Mouse (Mus musculus) brain, adult 2 months (tissue): ENCODE measurements around the gene Cpm.
A peak's percentile ranks its signal among the peaks of the same experiment; 100 is the strongest.
"Not testable (repeated sequence)": the region's sequence is repeated elsewhere in the genome, so short reads cannot be mapped to it uniquely, and the experiment has no call there.

ENCODE experiments used
- DNase-seq: peaks from one replicate; pipeline ENCODE4 v3.0.0; 2011; ENCODE audit warnings: low read depth, low spot score

Cpm gene

DNA sequence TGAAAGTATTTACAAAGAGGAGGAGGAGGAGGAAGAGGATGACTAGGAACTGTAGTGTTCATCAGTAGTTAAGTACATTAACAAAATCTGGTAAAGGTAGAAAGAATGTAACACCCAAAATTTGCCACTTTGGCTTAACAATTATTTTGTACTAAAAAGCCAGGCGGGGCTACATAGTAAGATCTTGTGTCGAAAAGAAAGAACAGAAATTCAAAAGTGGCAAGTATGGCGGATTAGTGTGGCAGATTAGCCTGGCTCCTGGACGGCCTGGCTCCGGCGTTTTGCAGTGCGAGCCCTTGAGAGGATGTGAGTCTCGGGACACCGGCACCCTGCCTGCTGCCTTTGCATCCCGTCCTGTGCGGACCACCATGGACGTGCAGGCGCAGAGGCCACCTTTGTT is 35.4 kb upstream of the Cpm start:
- no peak for DNase-seq

DNA sequence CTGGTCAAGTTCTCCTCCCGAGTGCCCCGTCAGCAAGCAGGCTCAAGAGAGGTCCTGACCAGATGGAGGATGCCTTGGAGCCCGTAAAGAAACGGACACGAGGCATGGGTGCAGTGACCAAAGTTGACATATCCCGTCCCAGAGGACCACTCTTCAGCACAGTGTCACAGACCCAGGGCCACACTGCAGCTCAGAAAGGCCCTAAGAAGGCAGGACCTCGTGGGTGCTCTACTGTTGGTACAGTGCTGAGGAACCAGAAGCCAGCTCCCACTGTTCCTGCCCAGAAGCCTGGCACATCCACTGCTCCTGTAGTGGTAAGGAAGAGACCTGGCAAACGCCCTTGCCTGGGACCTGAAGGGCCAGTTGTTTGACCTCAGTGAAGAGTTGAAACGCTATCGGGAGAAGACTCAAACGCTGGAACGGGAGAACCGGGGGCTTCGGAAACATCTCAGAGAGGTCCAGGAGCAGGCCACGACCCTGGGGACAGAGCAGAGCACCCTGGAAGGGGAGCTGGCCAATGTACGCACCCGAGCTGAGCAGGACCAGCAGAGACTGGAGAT is 34.9 kb upstream of the Cpm start:
- DNase-seq: no peak

DNA sequence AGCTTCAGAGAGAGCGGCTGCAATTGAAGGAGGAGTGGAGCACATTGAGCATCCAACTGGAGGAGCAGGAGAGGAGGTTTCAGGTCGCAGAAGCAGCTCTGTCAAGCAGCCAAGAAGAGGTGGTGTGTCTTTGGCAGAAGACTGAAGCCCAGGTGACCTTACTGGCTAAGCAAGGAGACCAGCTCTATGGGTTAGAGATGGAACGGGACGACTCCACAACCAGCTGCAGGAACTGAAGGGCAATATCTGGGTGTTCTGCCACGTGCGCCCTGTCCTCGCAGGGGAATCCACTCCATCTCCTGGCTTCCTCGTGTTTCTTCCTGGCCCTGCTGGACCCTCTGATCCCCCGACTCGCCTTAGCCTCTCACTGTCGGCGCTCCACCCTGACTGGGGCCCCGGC is 34.4 kb upstream of the Cpm start:
- no peak for DNase-seq

DNA sequence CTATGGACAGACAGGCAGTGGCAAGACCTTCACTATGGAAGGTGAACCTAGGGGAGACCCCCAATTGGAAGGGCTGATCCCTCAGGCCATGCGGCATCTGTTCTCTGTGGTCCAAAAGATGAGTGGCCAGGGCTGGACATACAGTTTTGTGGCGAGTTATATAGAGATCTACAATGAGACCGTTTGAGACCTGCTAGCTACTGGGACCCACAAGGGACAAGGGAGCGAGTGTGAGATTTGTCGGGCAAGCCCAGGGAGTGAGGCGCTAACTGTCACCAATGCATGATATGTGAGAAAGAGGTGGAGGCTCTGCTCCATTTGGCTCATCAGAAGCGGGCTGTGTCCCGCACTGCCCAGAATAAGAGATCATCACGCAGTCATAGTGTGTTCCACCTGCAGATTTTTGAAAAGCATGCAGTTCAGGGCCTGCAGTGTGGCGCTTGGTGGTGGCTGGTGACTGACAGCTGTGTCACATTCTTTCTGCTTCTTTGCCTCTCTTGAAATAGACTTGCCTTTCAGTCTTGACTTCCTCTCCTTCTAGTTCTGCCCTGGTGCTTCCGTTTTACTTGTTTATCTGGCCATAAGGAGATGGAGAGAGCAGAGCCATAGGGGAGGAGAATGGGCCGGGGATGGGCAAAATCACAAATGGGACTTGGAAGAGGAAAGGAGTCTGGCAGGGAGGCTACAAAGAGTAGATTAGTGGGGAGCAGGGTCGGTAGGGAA is 33.7 kb upstream of the Cpm start:
- DNase-seq: no peak

DNA sequence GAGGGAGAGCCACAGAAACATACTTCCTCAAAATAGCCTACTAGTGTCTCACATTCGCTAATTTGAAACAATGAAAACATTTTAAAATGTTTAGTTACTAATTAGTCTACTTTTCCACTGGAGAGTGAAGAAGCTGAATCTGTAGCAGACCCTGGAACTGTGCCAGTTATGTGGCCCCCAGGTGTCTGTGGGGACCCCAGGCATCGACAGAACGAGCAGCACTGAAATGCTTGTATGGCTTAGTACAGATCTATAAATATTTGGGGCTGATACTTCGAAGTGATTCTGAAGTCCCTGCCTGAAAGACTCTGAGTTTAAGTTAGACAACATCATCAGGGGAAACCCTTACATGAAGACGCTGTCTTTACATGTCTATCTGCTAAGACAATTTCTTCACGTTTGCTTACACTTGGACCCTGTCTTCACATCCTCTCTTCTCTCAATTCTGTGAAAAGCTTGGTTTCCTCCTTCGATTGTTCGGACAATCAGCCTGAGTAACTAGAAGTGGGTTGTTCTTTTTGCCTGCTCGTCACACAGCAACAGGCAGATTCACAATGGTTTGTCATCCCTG is 33.0 kb upstream of the Cpm start:
- no peak for DNase-seq

DNA sequence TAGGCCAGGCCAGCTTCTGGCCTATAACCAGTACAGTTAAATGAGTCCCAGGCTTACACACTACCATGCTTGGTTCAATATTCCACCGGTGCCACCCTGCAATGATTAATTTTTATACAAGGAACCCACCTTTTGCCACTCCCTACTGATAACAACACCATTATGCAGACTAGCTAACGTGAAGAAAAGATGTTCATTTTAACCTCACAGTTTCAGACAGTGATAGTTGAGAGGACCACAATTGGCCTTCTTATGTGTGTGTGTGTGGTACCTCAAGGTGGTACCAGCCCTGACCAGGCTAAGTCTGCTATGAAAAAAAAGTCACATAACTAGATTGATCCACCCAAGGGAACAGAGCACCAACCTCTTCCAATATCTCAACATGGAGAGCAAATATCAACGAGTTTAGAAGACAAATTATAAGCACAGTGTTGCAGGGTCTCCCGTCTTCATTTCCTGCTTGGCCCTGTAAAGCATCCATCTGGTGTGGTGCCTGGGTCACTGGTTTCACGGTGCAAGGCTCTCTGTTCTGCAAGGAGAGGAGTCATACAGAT is 32.5 kb upstream of the Cpm start:
- DNase-seq: no peak

DNA sequence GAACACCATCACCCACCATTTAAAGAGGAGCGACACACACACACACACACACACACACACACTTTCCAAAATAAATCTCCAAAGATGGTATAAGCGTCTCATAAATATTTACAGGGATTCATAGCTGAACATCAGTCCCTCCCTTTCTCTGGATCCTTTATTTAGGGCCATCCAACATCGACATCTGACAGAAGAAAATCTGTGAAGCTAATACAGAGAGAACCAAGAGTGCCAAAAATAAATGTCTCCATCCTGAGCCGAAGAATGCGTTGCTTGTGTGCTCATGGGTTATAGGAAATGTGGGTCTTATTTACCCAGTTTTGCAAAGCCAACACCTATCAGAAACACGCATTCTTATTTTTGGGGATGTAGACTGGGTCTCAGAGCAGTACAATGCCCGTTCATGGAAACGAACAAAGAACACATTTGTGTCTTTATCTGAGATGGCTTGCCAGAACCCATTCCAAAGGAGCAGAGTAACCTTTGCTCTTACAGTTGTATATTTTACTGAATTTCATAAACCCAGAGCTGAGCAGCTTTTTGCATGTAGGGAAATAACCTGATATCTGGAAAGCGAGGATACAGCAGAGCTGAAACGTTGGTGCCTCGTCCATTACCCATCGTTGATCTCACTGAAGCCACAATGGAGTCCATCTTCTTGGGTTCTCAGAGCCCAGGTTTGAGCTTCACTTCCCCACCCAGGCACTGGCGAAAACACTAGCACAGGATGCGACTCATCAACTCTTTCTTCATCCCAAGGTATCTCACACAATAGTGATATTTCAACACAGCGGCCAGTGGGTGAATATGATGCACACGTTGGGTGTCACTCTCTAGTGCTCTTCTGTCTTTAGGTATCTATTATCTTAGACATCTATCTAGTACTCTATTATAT is 31.7 kb upstream of the Cpm start:
- not testable (repeated sequence) for DNase-seq

DNA sequence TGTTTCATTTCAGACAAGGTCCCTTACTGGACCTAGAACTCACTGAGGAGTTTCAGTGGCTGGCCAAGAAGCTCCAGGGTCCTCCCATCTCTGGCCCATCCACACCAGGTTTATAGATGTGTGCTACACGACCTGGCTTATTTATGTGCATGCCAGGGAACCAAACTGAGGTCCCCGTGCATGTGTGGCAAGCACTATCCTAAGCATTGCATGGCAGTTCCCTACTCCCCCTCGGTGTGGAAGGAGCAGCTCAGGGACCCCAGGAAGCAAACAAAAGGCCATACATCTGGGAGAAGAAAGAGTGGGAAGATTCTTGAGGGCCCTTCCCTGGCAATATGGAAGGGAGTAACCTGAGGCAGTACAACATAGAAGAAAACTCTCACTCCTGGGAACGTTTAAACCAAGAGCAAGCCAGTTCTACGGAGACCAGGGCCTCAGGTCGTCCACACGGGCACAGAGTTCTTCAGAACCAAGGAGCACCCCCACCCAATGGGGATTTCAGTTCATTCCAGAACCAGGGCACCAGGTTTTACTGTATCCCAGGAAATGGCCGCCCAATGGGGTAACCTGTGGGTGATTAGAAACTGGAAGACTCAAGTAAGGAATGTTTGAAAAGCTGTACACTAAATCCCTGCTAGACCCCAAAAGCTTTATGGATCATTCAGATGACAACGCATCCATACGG is 30.9 kb upstream of the Cpm start:
- no peak for DNase-seq

DNA sequence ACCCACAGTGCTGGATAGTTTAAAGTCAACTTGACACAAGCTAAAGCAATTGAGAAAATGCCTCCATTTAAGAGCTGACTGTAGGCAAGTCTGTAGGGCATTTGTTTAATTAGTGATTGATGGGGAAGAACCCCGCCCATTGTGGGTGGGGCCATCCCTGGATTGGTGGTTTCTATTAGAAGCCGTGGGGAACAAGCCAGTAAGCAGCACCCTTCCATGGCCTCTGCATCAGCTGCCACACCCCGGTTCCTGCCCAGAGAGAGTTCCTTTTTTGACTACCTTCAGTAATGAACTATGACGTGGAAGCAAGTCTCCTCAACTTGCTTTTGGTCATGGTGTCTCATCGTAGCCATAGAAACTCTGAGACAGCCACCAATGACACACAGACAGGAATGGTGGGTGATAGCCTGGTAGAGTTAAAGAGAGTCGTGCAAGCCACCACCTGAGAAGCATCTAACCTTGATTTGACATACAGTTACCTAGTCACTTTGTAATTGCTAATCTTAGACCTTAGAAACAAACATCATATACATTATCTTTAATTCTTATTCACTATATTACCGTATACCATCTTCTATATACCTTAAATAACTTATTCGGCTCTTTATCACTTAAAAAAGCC is 30.2 kb upstream of the Cpm start:
- not testable (repeated sequence) for DNase-seq

DNA sequence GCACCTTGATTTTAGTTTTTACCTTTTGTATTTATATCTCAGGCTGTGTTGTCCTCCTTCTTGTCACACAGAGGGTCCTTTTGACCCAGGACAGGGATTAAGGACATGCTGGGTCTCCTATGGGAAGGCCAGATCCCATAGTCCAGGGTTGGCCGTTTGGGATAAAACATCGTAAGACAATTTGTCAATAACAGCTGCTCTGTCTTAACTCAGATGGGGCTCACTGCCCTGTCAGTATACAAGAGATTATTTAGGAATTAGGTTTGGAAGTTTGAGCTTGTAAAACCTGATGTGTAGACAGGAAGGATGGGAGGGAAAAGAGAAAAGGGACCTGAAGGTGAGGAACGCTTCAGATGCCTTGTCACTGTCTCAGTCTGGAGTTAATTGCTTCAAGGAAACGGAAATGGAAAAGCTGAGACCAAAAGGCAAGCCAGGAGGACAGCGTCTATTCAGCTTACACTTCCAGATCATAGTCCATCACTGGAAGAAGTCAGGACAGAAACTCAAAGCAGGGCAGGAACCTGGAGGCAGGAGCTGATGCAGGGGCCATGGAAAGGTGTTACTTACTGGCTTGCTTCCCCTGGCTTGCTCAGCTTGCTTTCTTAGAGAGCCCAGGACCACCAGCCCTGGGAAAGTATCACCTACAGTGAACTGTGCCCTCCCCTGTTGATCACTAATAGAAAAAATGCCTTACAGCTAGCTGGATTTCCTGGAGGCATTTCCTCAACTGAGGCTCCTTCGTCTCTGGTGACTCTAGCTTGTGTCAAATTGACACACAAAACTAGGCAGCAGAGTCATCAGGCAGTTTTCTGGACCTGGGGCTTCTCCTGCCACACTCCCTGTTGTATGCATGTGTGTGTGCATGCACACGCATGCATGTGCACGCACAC is 27.9 kb upstream of the Cpm start:
- DNase-seq: no peak

DNA sequence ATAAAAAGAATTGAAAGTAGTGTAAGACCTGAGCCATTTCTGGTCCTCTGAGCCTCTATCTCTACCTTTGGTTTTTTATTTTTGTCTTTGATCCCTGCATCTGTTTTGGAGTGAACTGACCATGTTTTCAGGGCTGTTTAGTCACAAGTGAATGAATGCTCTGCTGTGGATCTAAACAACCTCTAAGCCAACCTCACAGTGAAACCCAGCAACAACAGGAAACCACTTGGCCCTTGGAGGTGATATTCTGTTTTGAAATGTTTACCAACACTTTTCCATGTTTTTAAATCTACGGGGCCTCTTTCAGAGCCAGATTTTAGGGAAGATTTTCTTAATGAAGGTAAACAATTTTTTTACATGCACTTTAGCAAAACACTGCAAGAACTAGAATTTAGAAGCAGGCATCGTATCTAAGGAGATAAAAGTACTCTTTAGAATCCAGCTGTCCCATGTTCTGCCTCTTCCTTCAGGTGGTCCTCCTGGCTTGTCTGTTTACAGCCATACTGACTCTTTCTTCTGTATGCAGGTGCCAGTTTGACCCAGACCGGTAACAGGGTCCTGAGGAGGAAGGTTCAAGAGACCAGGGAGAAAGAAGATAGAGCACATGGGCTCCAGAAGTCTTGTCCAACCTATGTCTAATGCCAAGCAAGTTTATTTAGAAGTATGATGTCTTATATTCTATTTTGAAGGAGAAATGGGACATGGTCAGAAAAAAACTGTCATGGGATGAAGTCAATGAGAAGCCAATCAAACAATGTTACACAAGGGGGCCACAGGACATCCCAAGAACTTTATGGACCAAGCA is 26.8 kb upstream of the Cpm start:
- no peak for DNase-seq

DNA sequence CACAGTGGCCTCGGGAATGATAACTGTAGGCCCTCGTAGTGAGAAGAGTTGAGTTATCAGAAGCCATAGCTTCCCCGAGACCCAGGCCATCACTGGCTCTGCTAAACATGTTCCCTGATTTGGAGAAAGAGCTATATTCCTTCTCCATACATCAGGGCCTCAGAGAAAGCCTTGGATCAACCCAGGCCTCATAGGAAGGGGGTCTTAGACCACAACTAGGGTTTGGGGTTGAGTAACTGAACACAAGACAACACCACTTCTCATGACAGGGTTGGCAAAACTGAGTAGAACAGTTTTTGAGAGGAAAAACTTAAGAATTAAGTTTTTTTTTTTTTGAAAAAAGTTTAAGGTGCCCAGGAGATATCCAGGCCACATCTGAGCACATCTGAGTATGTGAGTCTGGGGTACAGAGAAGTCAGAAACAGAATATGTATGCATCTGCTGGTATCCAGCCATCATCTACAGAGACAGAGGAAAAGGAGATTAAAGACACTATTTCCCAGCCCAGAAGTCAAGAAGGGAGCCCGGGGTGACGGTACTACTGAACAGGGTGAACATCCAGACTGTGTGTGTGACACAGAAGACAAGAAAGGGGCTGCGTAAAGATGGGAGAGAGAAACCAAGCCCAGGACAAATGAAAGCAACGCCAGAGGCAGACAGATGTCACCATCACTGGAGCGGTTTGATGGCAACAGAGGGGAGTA is 26.0 kb upstream of the Cpm start:
- DNase-seq: no peak

DNA sequence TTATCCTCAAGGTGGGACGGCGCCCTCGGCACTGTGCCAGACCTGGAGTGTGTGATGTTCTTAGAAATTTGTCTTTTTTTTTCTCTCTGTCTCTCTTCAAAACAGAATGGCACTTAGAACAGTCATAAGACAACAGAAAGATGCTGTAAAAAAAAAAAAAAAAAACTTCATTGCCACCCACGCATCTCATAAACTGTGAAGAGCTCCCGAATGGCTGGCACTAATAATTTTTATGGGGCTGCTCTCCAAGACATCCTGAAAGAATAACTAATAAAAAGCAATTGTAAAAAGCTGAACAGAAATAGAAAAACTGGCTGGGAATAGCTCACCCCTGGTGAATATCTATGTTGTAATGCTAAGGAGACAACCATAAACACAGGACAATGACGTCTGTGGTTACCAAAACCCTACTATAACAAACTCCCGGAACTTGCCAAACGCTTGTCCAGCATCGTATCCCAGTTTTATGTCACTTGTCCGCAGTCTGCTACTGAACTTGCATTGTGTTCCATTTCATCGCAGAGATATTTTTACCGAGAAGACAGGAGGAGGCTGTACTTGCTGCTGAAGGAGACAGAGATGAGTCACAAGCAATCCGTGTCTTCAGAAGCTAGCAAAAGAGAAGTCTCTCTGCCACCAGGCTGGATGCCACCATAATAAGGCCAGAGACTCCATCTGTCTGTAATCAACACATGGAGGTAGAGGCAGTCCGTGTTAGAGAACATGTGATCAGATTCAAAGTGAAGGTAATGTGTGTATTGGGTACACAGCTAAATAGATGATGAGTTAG is 25.3 kb upstream of the Cpm start:
- peak; percentile 89 for DNase-seq

DNA sequence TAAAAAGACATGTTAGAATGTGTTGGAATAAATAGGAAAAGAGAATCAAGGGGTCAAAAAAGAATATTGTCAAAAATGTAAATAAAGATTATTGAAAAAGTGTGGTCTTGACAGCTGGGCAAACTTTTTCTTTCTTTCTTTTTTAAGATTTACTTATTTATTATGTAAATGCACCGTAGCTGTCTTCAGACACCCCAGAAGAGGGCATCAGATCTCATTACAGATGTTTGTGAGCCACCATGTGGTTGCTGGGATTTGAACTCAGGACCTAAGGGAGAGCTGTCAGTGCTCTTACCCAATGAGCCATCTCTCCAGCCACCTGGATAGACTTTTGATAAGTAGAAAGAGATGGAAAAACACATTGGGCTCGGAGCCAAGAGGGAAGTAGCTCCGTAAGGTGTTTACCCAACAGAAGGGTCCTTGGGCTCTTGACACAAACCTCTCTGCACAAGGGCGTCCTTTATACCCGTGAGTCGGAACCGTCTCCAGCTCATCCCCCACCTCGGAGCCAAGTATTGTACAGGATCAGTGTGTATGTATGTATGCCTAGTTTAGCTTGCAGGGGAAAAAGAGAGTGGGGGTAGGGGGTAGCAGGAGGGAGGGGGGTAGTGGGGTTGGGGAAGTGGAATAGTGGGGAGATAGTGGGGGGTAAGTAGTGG is 24.5 kb upstream of the Cpm start:
- DNase-seq: no peak

DNA sequence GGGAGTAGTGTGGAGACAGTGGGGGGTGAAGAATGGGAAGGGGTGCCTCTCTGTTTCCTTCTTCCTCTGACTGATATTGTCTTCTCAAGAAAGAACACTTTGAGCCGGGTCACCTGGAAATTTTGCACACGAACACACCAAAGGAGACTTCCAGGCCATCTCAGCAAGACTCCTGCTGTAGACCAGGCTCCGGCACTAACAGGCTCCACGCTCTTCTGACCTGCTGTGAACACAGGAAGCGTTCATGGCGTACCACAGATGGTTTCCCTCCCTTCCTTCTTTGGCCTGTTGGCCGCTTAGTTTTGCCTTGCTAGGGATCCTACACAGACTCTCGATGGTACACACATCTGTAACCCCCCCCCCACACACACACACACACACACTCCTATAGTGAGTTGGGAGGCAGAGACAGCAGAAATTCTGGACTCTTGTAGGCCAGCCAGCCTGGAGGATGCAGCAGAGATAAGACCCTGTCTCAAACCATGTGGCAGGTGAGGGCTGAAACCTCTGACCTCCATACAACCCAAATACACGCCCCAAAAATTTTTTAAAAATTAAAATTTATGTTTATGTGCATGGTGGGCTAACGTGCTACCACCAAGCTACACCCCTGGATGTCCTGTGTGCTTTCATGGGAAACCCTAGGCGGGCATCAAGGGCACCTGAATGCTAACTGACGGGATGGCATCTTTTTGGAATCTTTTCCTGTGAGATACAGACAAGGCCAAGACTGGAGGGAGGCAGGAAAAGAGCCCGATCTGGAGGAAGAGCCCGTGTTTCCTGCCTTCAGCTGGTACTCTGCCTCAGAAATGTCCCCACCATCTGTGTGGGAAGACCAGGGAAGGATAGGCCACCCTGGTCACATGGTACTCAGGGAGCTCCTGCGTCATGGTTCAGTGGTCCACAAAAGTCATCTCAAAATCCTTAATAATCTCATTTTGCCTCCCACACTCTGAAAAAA is 23.7 kb upstream of the Cpm start:
- no peak for DNase-seq

DNA sequence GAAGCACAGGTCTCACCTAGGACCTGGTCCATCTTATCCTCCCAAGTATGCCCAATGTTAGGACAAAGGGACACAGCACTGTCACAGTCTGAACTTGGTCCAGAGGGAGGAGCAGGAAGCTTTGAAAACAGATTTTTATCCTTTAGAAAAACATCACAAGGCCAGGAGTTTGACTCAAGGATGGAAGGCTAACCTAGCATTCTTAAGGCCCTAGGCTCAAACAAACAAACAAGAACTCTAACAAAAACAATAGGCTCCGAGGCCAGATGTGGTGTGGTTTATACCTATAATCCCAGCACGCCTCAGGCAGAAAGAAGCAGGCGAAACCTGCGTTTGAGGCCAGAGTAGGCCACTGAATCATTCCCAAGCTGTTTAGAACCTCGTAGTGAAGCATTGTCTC is 22.9 kb upstream of the Cpm start:
- no peak for DNase-seq
